Mouse (Mus musculus) neural tube, embryonic 10.5 days (tissue): Measurements from ENCODE around the gene Tmc6.
A peak's percentile ranks its signal among the peaks of the same experiment; 100 is the strongest.

Experiments used
- DNase-seq: peaks from one replicate; pipeline ENCODE4 v3.0.0-alpha.2; 2017; ENCODE audit warnings: low spot score; ENCODE audit errors: extremely low spot score

Gene Tmc6

GRCm38 (mm10) chr11:117781199-117781821 lies 688 bp downstream of the Tmc6 start:
- peak; percentile 38 for DNase-seq

GRCm38 (mm10) chr11:117780582-117781111 lies 1.4 kb downstream of the Tmc6 start:
- peak; percentile 71 for DNase-seq

GRCm38 (mm10) chr11:117780199-117780515 lies 1.8 kb downstream of the Tmc6 start:
- no peak for DNase-seq

- peak; percentile 80 for DNase-seq
Observed at GRCm38 (mm10) chr11:117779434-117780198, 2.4 kb downstream of the Tmc6 start.

- DNase-seq, result peak; percentile 43
Observed at GRCm38 (mm10) chr11:117778851-117779433, 3.1 kb downstream of the Tmc6 start.

GRCm38 (mm10) chr11:117778031-117778430 lies 4.0 kb downstream of the Tmc6 start:
- DNase-seq, result no peak

- no peak for DNase-seq
Observed at GRCm38 (mm10) chr11:117777111-117777510, 4.9 kb downstream of the Tmc6 start.

- DNase-seq, result no peak
Observed at GRCm38 (mm10) chr11:117776085-117776792, 5.8 kb downstream of the Tmc6 start.

- DNase-seq, result no peak
Observed at GRCm38 (mm10) chr11:117775540-117775939, 6.5 kb downstream of the Tmc6 start.

- no peak for DNase-seq
Observed at GRCm38 (mm10) chr11:117774925-117775324, 7.1 kb downstream of the Tmc6 start.

GRCm38 (mm10) chr11:117772352-117772751 lies 9.6 kb downstream of the Tmc6 start:
- DNase-seq, result no peak

- no peak for DNase-seq
Observed at GRCm38 (mm10) chr11:117770407-117770806, 11.6 kb downstream of the Tmc6 start.

- no peak for DNase-seq
Observed at GRCm38 (mm10) chr11:117769683-117770047, 12.3 kb downstream of the Tmc6 start.

- DNase-seq, result no peak
Observed at GRCm38 (mm10) chr11:117768725-117769682, 13.0 kb downstream of the Tmc6 start.

- no peak for DNase-seq
Observed at GRCm38 (mm10) chr11:117766275-117766674, 15.7 kb downstream of the Tmc6 start.

- DNase-seq, result no peak
Observed at GRCm38 (mm10) chr11:117765361-117765760, 16.6 kb downstream of the Tmc6 start.

GRCm38 (mm10) chr11:117764319-117764718 lies 17.7 kb downstream of the Tmc6 start:
- no peak for DNase-seq

GRCm38 (mm10) chr11:117762246-117762645 lies 19.8 kb downstream of the Tmc6 start:
- no peak for DNase-seq

GRCm38 (mm10) chr11:117761801-117762200 lies 20.2 kb downstream of the Tmc6 start:
- DNase-seq, result no peak

GRCm38 (mm10) chr11:117760374-117761119 lies 21.5 kb downstream of the Tmc6 start:
- DNase-seq, result no peak
